Mouse (Mus musculus) splenic B cell, adult 2 months (primary cell): ENCODE measurements around the gene Piezo1.

Experiments used
- DNase-seq: peaks from one replicate; pipeline ENCODE4 v3.0.0-alpha.2; 2011; ENCODE audit warnings: low read depth, low spot score
- H3K27me3 ChIP-seq: 2 replicates; pipeline ENCODE4 v1.6.1; 2012; ENCODE audit warnings: mild to moderate bottlenecking, low read length, moderate library complexity, mixed read lengths; ENCODE audit not compliant: control insufficient read depth, poor library complexity, insufficient read depth, severe bottlenecking
- H3K36me3 ChIP-seq: 2 replicates; pipeline ENCODE4 v1.6.1; 2012; ENCODE audit warnings: mild to moderate bottlenecking, low read length, moderate library complexity, mixed read lengths; ENCODE audit not compliant: control insufficient read depth, poor library complexity, insufficient read depth, severe bottlenecking

Piezo1 gene

GRCm38 (mm10) chr8:122473911-122474421 lies 77.2 kb downstream of the Piezo1 start:
- Histone ChIP-seq H3K27me3 (no peaks in the 10 kb centered on the region), H3K36me3 (peaks cover under 1% of the 10 kb centered on the region; the same call in 1 of the 2 replicates)
- DNase-seq, result peak; percentile 57

DNA sequence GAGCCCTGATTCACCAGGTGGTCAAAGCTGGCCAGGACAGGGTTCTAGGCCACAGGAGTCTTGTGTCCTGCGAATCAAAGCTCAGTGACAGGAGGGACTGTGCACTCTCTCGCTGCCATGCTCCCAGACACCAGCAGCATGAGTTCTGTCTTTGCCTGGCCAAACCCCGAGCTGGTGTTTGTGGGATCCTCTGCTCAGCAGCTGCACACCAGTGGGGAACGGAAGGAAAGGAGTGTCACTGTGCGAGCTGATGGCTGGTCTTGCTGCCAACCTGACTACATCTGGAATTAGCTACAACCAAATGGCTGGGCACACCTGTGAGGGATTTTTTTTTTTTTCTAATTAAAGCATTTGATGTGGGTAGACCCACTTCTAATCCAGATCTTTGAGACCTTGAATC lies 80.4 kb downstream of the Piezo1 start:
- DNase-seq, result no peak
- H3K36me3 ChIP-seq, result peaks cover 7% of the 10 kb centered on the region; the same call in 1 of the 2 replicates
- no peaks in the 10 kb centered on the region for H3K27me3 ChIP-seq

GRCm38 (mm10) chr8:122469965-122470364 lies 81.2 kb downstream of the Piezo1 start:
- Histone ChIP-seq H3K27me3 (no peaks in the 10 kb centered on the region; the same call in 1 of the 2 replicates), H3K36me3 (peaks cover 7% of the 10 kb centered on the region; the same call in 1 of the 2 replicates)
- peak; percentile 15 for DNase-seq

GRCm38 (mm10) chr8:122469407-122469806 lies 81.7 kb downstream of the Piezo1 start:
- Histone ChIP-seq H3K36me3 (peaks cover 7% of the 10 kb centered on the region; the same call in 1 of the 2 replicates), H3K27me3 (no peaks in the 10 kb centered on the region; the same call in 1 of the 2 replicates)
- DNase-seq, result no peak

GRCm38 (mm10) chr8:122467816-122468215 lies 83.3 kb downstream of the Piezo1 start:
- Histone ChIP-seq H3K36me3 (peaks cover 7% of the 10 kb centered on the region; the same call in 1 of the 2 replicates), H3K27me3 (no peaks in the 10 kb centered on the region; the same call in 1 of the 2 replicates)
- no peak for DNase-seq

- Histone ChIP-seq H3K36me3 (peaks cover 7% of the 10 kb centered on the region; the same call in 1 of the 2 replicates), H3K27me3 (no peaks in the 10 kb centered on the region; the same call in 1 of the 2 replicates)
- no peak for DNase-seq
Measured at GRCm38 (mm10) chr8:122464985-122465384, 86.1 kb downstream of the Piezo1 start.

- peak; percentile 16 for DNase-seq
- Histone ChIP-seq H3K27me3 (no peaks in the 10 kb centered on the region; the same call in 1 of the 2 replicates), H3K36me3 (peaks cover 6% of the 10 kb centered on the region; the same call in 1 of the 2 replicates)
Measured at GRCm38 (mm10) chr8:122463651-122464640, 87.2 kb downstream of the Piezo1 start.

GRCm38 (mm10) chr8:122462510-122462909 lies 88.6 kb downstream of the Piezo1 start:
- Histone ChIP-seq H3K36me3 (no peaks in the 10 kb centered on the region; the same call in 1 of the 2 replicates), H3K27me3 (no peaks in the 10 kb centered on the region; the same call in 1 of the 2 replicates)
- DNase-seq, result no peak

- peak; percentile 47 for DNase-seq
- Histone ChIP-seq H3K27me3 (no peaks in the 10 kb centered on the region; the same call in 1 of the 2 replicates), H3K36me3 (no peaks in the 10 kb centered on the region)
Measured at GRCm38 (mm10) chr8:122461473-122462148, 89.5 kb downstream of the Piezo1 start.

DNA sequence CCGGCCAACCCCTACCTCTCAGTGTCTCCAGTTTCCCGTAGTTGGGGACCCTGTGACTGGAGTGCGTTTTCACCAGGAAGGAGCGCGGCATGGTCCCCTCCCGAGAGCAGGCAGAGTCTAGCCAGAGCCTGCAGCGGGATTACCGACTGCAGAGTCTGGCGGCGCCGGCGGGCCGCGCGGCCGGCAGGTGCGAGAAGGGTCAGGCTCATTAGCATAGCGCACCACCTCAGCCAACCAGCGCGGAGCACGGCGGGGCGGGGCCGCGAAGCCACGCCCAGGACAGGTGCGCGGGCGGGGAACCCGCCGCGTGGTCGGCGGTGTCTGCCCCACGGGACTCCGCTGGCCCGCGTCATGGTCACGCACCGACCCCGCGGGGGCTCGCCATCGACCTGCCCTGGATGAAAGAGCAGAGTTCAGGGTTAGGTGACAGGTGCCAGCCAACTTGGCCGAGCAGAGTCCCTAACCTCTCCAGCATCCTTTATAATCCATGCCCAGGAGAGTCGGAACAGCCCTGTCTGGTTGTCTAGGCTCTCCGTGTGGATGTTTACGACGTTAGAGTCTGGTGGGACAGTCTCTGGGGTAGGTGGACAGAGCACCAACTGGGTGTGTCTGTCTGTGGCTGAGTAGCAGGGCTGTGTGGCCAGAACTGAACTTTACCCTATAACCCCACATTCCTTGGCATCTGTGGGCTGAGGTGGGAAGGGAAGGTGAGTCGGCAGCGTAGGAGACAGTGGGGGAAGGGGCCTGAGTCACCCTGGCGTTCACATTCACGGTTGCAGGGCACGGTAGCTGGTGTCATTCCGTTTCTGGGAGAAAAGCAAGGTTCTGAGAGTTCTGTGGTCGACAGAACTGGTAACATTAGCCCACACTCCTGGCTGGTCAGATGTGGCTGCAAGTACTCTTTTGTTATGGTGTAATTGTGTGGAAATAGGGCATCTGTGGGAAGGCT lies 90.3 kb downstream of the Piezo1 start, which contains the start of gene Snai3:
Snai3 (minus strand) TSS at position 210 of the 949 bp plus-strand sequence.
- H3K27me3 ChIP-seq, result no peaks in the 10 kb centered on the region; the same call in 1 of the 2 replicates
- peak; percentile 91 for DNase-seq
- no peaks in the 10 kb centered on the region for H3K36me3 ChIP-seq

DNA sequence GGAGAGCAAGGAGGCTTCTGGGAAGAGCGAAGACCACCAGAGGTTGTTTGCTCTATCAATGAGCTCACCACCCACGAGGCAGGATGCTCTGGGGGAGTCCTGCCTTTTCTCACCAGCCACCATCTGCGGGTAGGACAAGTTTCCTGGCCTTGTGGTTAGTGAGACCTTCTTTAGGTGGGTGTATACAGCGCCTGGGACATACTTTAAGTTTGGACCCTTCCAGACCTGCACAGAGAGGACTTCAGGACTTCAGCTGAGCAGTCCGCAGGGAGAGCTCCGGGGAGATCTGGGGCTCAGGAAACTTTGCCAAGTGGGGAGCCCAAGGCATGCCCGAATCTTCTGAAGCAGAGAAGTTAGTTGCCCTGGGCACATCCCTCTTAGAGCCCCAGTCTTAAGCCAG lies 91.1 kb downstream of the Piezo1 start:
- Histone ChIP-seq H3K36me3 (no peaks in the 10 kb centered on the region), H3K27me3 (no peaks in the 10 kb centered on the region; the same call in 1 of the 2 replicates)
- peak; percentile 53 for DNase-seq

- H3K36me3 ChIP-seq, result no peaks in the 10 kb centered on the region
- peak; percentile 57 for DNase-seq
- H3K27me3 ChIP-seq, result no peaks in the 10 kb centered on the region
Measured at GRCm38 (mm10) chr8:122459218-122459900, 91.8 kb downstream of the Piezo1 start.

DNA sequence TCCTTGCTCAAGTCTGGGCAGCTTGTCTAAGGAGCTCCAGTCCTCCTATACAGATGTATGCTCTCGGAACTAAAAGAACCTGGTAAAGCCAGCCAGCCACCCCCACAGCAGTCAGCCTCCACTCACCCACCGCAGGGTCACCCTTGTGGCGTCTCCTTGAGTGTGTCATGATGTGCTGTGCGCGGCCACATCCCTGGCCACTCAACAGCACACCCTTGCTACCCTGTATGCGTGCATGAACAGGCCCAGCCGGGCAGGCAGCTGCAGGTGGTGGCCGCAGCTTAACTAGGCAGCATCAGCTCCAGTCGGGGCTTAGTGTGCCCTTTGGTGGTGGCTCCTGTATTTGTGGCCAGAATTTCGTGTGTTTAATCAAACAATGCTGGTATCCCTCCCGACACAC lies 94.0 kb downstream of the Piezo1 start:
- no peak for DNase-seq
- no peaks in the 10 kb centered on the region for H3K27me3 ChIP-seq

More for the DNA sequence above, 94.0 kb downstream of the Piezo1 start:
- H3K36me3 ChIP-seq, result no peaks in the 10 kb centered on the region
